Mouse (Mus musculus): ENCODE results near the gene BC029722. TPM values are rescaled to one million over a fixed set of nuclear protein-coding genes. Genes with fewer than 3 reads are reported as not detected.

BC029722 gene
- total RNA-seq, 1 experiment = 7.0 TPM

- Histone ChIP-seq H3K27ac (ENCODE audit: insufficient read depth, low read depth, low read length, poor library complexity, severe bottlenecking) (no peak overlapping the region), H3K4me1 (ENCODE audit: control insufficient read depth in 2 of 2, insufficient read depth in 2 of 2, low read length in 2 of 2, poor library complexity in 1 of 2) (no peaks in the 10 kb centered on the region; a peak in 1 of 4 replicates), H3K36me3 (ENCODE audit: control insufficient read depth, insufficient read depth, low read length, poor library complexity, severe bottlenecking) (peaks cover 25% of the 10 kb centered on the region), H3K9ac (ENCODE audit: insufficient read depth, low read depth, low read length, poor library complexity, severe bottlenecking) (no peak overlapping the region), H3K4me3 (ENCODE audit: insufficient read depth in 1 of 2, low read depth in 1 of 2, low read length in 2 of 2, poor library complexity in 1 of 2, severe bottlenecking in 1 of 2) (no peak overlapping the region), H3K9me3 (ENCODE audit: control insufficient read depth, insufficient read depth, low read depth, low read length) (no peaks in the 10 kb centered on the region)
- in situ Hi-C loops (cut with MboI; ENCODE audit: low sequenced_read_pairs in 2 of 2, unreplicated experiment in 2 of 2) = no loop called here
- TF ChIP-seq HCFC1 (IDR thresholded peaks at IDR 0.05; ENCODE audit: borderline replicate concordance, insufficient read depth, low read length) (no peak), ZC3H11A (IDR thresholded peaks at IDR 0.05; ENCODE audit: borderline replicate concordance, low read depth, low read length) (no peak), CHD2 (IDR thresholded peaks at IDR 0.05; ENCODE audit: low read depth, low read length) (no peak), MAFK (IDR thresholded peaks at IDR 0.05; ENCODE audit: insufficient read depth, low read depth, low read length) (no peak), ZNF384 (IDR thresholded peaks at IDR 0.05; ENCODE audit: low read depth, low read length) (no peak)
- no peak for DNase-seq (ENCODE audit: low read depth, low spot score)
These were observed 42.4 kb upstream of the BC029722 start for GRCm38 (mm10) chr2:155861581-155861980.

- no peak for DNase-seq (ENCODE audit: low read depth, low spot score)
- Histone ChIP-seq H3K4me3 (ENCODE audit: insufficient read depth in 1 of 2, low read depth in 1 of 2, low read length in 2 of 2, poor library complexity in 1 of 2, severe bottlenecking in 1 of 2) (no peak overlapping the region), H3K9ac (ENCODE audit: insufficient read depth, low read depth, low read length, poor library complexity, severe bottlenecking) (no peak overlapping the region), H3K4me1 (ENCODE audit: control insufficient read depth in 2 of 2, insufficient read depth in 2 of 2, low read length in 2 of 2, poor library complexity in 1 of 2) (no peaks in the 10 kb centered on the region; a peak in 1 of 4 replicates), H3K36me3 (ENCODE audit: control insufficient read depth, insufficient read depth, low read length, poor library complexity, severe bottlenecking) (peaks cover 25% of the 10 kb centered on the region), H3K9me3 (ENCODE audit: control insufficient read depth, insufficient read depth, low read depth, low read length) (no peaks in the 10 kb centered on the region), H3K27ac (ENCODE audit: insufficient read depth, low read depth, low read length, poor library complexity, severe bottlenecking) (no peak overlapping the region)
- no peak for TF ChIP-seq CHD2 (IDR thresholded peaks at IDR 0.05; ENCODE audit: low read depth, low read length)
- no peak for TF ChIP-seq HCFC1 (IDR thresholded peaks at IDR 0.05; ENCODE audit: borderline replicate concordance, insufficient read depth, low read length)
- no peak for TF ChIP-seq ZNF384 (IDR thresholded peaks at IDR 0.05; ENCODE audit: low read depth, low read length)
- no peak for TF ChIP-seq MAFK (IDR thresholded peaks at IDR 0.05; ENCODE audit: insufficient read depth, low read depth, low read length)
- TF ChIP-seq ZC3H11A (IDR thresholded peaks at IDR 0.05; ENCODE audit: borderline replicate concordance, low read depth, low read length) = no peak
- in situ Hi-C loops (cut with MboI; ENCODE audit: low sequenced_read_pairs in 2 of 2, unreplicated experiment in 2 of 2) = no loop called here
These were observed 40.9 kb upstream of the BC029722 start for GRCm38 (mm10) chr2:155860102-155860501.

- Histone ChIP-seq H3K9ac (ENCODE audit: insufficient read depth, low read depth, low read length, poor library complexity, severe bottlenecking) (no peak overlapping the region), H3K27ac (ENCODE audit: insufficient read depth, low read depth, low read length, poor library complexity, severe bottlenecking) (no peak overlapping the region), H3K9me3 (ENCODE audit: control insufficient read depth, insufficient read depth, low read depth, low read length) (no peaks in the 10 kb centered on the region), H3K4me3 (ENCODE audit: insufficient read depth in 1 of 2, low read depth in 1 of 2, low read length in 2 of 2, poor library complexity in 1 of 2, severe bottlenecking in 1 of 2) (no peak overlapping the region), H3K36me3 (ENCODE audit: control insufficient read depth, insufficient read depth, low read length, poor library complexity, severe bottlenecking) (peaks cover 26% of the 10 kb centered on the region), H3K4me1 (ENCODE audit: control insufficient read depth in 2 of 2, insufficient read depth in 2 of 2, low read length in 2 of 2, poor library complexity in 1 of 2) (peaks cover 0 to 6% of the 10 kb centered on the region in 2 experiments; a peak in 2 of 4 replicates)
- DNase-seq (ENCODE audit: low read depth, low spot score) = no peak
- no peak for TF ChIP-seq MAFK (IDR thresholded peaks at IDR 0.05; ENCODE audit: insufficient read depth, low read depth, low read length)
- TF ChIP-seq ZNF384 (IDR thresholded peaks at IDR 0.05; ENCODE audit: low read depth, low read length) = no peak
- in situ Hi-C loops (cut with MboI; ENCODE audit: low sequenced_read_pairs in 2 of 2, unreplicated experiment in 2 of 2) = no loop called here
These were observed 33.3 kb upstream of the BC029722 start for GRCm38 (mm10) chr2:155852536-155852935.

GRCm38 (mm10) chr2:155850120-155850519 is 30.9 kb upstream of the BC029722 start:
- Histone ChIP-seq H3K9ac (ENCODE audit: insufficient read depth, low read depth, low read length, poor library complexity, severe bottlenecking) (no peak overlapping the region), H3K36me3 (ENCODE audit: control insufficient read depth, insufficient read depth, low read length, poor library complexity, severe bottlenecking) (peaks cover 31% of the 10 kb centered on the region), H3K4me3 (ENCODE audit: insufficient read depth in 1 of 2, low read depth in 1 of 2, low read length in 2 of 2, poor library complexity in 1 of 2, severe bottlenecking in 1 of 2) (no peak overlapping the region), H3K27ac (ENCODE audit: insufficient read depth, low read depth, low read length, poor library complexity, severe bottlenecking) (no peak overlapping the region), H3K4me1 (ENCODE audit: control insufficient read depth in 2 of 2, insufficient read depth in 2 of 2, low read length in 2 of 2, poor library complexity in 1 of 2) (peaks cover 0 to 6% of the 10 kb centered on the region in 2 experiments; a peak in 2 of 4 replicates), H3K9me3 (ENCODE audit: control insufficient read depth, insufficient read depth, low read depth, low read length) (no peaks in the 10 kb centered on the region)
- no peak for DNase-seq (ENCODE audit: low read depth, low spot score)
- TF ChIP-seq MAFK (IDR thresholded peaks at IDR 0.05; ENCODE audit: insufficient read depth, low read depth, low read length) (no peak), ZNF384 (IDR thresholded peaks at IDR 0.05; ENCODE audit: low read depth, low read length) (no peak), HCFC1 (IDR thresholded peaks at IDR 0.05; ENCODE audit: borderline replicate concordance, insufficient read depth, low read length) (no peak), ZC3H11A (IDR thresholded peaks at IDR 0.05; ENCODE audit: borderline replicate concordance, low read depth, low read length) (no peak), CHD2 (IDR thresholded peaks at IDR 0.05; ENCODE audit: low read depth, low read length) (no peak)
- in situ Hi-C loops (cut with MboI; ENCODE audit: low sequenced_read_pairs in 2 of 2, unreplicated experiment in 2 of 2) = no loop called here

- DNase-seq (ENCODE audit: low read depth, low spot score) = no peak
- TF ChIP-seq ZNF384 (IDR thresholded peaks at IDR 0.05; ENCODE audit: low read depth, low read length) (no peak), CHD2 (IDR thresholded peaks at IDR 0.05; ENCODE audit: low read depth, low read length) (no peak), MAFK (IDR thresholded peaks at IDR 0.05; ENCODE audit: insufficient read depth, low read depth, low read length) (no peak), ZC3H11A (IDR thresholded peaks at IDR 0.05; ENCODE audit: borderline replicate concordance, low read depth, low read length) (no peak), HCFC1 (IDR thresholded peaks at IDR 0.05; ENCODE audit: borderline replicate concordance, insufficient read depth, low read length) (no peak)
- H3K36me3 ChIP-seq (ENCODE audit: control insufficient read depth, insufficient read depth, low read length, poor library complexity, severe bottlenecking) = peaks cover 31% of the 10 kb centered on the region
- H3K27ac ChIP-seq (ENCODE audit: insufficient read depth, low read depth, low read length, poor library complexity, severe bottlenecking) = no peak overlapping the region
- H3K9ac ChIP-seq (ENCODE audit: insufficient read depth, low read depth, low read length, poor library complexity, severe bottlenecking) = no peak overlapping the region
- H3K4me1 ChIP-seq (ENCODE audit: control insufficient read depth in 2 of 2, insufficient read depth in 2 of 2, low read length in 2 of 2, poor library complexity in 1 of 2) = peaks cover 0 to 6% of the 10 kb centered on the region in 2 experiments; a peak in 2 of 4 replicates
- H3K9me3 ChIP-seq (ENCODE audit: control insufficient read depth, insufficient read depth, low read depth, low read length) = no peaks in the 10 kb centered on the region
- in situ Hi-C loops (cut with MboI; ENCODE audit: low sequenced_read_pairs in 2 of 2, unreplicated experiment in 2 of 2) = no loop called here
- no peak overlapping the region for H3K4me3 ChIP-seq (ENCODE audit: insufficient read depth in 1 of 2, low read depth in 1 of 2, low read length in 2 of 2, poor library complexity in 1 of 2, severe bottlenecking in 1 of 2)
These were observed 30.2 kb upstream of the BC029722 start for GRCm38 (mm10) chr2:155849464-155849863.
